Mouse (Mus musculus) right cerebral cortex, adult 2 months (tissue): ENCODE measurements at regions not wholly inside any gene's neighbourhood (a gene's known extent, or its start where the extent isn't known, plus 50 kb on each side); places are given as distances from the start of the nearest gene placed in this dataset.

Experiments used
- DNase-seq, 2 experiments: peaks; one replicate each; pipeline ENCODE4 v3.0.0; 2021 to 2022; ENCODE audit warnings: low spot score in 2 of 2

DNA sequence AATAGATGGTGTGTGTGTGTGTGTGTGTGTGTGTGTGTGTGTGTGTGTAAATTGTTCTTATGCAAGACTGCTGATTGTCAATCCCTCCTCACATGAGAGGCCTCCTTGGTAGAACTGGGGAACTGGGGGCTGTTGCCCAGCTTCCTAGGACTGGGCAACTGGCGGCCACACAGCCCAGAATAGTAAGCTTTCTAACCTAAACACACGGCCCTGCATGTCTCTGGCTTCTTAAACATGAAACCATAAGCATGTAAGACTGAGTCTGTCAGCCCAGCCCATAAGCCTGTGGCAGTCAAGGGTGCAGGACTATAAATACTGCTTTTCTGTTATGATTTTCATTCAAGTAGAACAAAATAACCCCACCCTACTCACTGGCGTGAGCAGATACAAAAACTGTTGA is 60.7 kb downstream of the Ifng start:
- no peak for DNase-seq

DNA sequence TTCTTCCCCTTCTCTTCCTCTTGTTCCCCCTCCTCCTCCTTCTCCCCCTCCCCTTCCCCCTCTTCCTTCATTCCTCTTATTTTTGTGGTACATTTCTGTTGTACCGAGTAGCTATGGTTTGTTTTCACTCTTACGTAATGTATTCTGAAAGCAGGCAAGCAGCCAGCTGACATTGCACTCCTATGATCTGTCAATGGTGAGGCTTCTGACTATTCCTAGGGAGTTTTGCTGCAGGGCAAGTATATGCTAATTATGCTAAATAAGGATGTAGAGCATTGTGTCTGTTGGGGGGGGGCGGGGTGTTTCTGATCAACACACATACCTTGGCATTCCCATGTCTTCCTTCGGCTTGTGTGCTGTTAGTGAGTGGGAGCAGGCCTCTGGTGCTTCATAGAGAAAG is 64.0 kb downstream of the Ifng start:
- DNase-seq: no peak

DNA sequence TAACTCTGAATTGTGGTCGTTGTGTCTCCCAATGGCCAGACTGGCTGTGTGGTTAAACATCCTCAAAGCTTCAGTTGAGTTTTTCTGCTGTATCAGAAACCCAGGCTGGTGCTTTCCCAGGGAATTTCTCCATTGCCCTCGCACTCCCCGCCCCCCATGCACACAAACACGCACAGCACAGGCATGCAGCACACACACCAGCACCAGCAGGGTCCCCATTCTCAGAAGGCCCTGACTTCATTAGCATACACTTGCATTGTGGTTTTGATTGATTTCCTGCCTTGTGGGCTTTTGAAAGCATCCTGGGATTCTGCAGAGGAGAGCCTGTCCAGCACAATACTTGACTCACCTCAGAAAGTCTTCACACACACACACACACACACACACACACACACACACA is 65.3 kb downstream of the Ifng start:
- no peak for DNase-seq

DNA sequence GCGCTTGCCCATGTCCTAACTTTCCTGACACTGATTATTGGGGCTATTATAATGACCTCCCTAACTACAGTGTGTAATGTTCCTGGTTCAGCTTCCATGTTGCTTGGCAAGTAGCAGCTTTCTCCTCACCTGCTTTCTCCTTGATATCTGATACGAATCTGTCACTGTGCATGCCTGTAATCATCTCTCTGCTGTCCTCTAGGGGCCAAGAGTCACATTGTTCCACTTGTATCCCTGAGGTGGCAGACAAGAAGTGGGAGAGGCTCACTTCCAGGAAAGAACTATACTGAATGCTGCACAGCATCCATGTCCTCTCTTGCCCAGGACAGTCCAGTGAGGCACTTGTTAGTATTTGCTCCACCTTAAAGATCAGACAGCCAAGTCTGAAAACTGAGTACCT is 66.8 kb downstream of the Ifng start:
- DNase-seq: peak; percentile 28 to 35

DNA sequence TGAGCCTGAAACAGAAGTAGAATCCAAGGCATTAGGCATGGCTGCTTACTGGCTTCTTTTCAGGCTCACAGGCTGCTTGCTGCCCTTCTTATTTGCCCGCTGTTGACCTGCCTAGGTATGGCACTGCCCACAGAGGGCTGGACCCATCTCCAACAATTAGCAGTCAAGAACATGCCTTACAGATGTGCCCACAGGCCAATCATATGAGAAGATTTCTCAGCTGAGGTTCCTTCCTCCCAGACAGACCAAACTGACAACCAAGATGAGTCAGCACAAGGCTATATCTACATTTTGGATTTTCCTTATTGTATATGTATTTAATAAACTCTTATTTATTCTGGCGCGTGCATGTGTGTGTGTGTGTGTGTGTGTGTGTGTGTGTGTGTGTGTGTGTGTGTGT is 76.0 kb downstream of the Ifng start:
- DNase-seq: no peak

DNA sequence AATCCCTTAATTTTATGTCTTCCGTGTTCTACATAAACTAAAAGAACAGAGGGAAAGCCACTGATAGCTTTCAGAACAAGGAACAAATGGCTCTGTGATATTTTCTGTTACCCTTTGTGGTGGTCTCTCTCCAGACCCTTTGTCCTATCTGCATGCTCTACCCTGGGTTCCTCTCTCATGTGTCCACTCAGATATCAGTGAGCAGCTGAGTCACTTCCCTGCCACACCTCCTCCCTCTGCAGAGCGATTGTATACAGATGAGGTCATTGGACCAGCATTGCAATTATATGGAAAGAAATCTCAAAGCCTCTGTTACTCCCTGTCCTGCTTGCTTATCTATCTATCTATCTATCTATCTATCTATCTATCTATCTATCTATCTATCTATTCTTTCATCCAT is 77.1 kb downstream of the Ifng start:
- no peak for DNase-seq

DNA sequence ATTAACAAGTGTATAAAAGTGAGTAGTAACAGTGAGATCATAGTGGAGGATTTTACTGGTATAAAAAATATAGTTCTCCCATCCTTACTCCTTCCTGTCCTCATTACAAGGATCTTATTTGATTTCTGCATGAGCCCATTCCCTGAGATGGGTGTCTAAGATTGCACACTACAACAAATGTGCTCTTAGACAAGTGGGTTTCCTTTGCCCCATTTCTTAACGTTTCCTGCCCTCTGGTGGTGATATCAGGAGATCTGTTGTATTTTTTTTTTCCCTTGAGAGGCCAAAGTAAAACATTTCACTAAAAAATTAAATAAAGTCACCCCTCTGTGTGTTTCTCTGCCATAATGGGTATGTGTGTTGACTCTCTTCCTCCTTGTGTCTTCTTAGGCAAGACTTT is 105.1 kb downstream of the Ifng start:
- DNase-seq: peak in 1 of 2 experiments; percentile 39

DNA sequence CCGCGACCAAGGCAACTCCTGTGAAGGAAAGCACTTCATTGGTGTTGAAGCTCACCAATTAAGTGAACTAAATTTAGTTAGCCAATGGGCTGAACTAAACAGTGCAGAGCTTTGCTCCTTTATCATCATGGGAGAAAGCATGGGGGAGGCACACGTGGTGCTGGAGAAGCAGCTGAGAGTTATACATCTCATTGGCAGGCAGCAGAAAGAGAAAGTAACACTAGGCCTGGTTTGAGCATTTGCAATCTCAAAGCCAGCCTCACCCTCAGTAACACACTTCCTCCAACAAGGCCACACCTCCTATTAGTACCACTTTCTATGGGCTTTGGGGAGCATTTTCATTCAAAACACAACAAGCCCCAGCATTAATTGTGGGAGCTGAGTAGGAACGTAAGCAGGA is 109.4 kb downstream of the Ifng start:
- no peak for DNase-seq

DNA sequence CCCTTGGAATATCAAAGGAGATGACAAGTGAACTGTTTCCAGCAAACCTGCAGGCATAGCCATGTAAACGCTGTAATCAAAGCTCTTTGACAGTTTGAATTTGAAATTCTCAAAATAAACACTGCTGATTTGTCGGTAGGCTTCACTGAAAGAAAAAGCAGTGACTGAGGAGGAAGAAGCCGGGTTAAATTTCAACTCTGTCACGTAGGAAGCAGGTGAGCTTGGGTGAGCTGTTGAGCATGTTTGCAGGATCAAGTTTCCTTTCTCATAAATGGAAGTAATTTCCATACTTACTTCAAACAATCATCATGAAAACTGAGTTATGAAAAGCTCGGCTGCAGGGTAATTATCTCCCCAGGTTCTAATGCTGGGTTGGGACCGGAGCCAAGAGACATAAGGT is 118.0 kb downstream of the Ifng start:
- DNase-seq: no peak

DNA sequence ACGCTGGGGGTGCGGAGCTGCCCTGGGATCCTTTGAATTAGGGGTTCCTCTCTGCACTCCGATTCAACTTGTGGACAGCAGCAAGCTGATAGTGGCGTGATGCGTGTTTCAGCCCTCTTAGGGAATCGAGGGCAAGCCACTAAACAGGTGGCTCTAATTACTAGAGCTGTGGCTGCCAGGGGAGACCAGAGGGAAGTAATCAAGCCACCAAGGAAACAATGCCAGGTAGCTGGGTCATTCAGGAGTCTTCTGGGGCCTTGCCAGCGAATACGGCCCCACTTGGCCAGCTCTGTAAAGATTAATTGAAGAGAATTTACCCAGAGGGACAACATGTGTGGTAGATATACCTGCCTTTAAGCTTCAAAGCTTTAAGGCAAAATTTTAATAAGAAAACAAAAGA is 123.2 kb downstream of the Ifng start:
- no peak for DNase-seq

DNA sequence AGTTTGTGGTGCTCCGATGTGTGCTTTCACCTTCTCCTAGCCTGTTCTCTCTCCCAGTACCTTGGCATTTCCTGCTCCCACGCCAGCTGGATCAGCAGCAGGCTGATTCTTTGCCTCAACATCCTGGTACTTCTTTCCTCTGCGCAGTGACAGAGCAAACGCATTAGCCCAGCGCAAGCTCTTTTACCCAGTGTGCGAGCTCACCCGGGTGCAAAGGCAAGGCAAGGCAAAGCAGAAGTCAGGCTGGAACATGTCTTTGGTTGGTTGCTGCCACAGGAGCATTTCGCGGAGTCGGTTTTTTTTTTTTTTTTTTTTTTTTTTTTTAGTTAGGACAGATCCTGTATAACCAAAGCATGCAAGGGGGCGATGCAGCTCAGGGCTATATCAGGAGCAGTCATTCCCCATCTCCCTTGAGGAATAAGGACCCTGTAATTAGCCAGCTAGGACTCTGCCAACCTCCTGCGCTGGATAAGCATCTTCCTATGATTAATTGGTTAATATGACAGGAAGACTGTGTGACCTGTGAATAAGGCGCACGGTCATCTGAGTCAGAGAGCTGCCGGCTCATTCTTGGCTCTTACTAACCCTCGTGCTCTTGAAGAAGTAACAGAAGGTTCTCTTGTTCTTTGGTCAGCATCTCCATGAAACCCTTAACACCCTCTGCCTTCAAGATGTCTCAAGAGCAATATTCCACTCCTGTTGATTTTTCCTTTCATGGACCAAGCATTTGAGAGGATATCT is 123.9 kb downstream of the Ifng start:
- peak in 1 of 2 experiments; percentile 12 for DNase-seq

DNA sequence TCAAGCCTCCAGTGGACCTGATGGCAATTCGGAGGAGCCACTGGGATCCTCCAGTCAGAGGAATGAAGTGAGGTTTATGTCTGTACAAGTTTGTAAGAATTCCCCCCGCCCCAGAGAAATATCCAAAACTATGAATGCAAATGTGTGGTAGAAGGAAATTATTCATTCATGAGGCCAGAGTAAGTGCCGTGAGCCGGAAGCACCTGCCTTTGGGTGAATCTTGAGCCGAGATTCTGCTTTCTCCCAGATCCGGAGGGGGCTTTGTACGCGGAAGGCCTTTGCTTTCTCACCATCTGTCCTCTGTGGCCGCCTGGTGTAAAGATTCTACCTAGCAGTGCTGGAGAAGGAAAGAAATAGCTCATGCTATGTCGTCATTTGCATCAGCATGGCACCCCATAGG is 127.8 kb downstream of the Ifng start:
- no peak for DNase-seq

DNA sequence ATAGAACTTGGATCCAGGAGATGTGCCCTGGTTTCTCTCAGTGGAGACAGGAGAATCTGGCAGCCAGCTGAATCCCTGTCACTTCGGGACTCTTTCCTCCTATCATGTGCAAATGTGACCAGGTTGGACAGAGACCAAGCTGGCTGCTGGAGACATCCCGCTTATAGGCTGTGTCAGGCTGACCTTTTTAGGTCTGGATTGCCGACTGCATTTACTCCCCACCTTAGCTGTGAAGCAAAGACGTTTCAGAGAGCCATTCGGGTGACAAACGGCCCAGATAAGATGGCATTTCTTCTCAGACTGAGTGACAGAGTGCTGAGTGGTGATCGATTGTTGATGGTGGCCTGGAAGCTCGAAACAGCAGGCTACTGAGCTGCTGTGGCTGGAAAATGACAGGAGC is 128.6 kb downstream of the Ifng start:
- DNase-seq: no peak

DNA sequence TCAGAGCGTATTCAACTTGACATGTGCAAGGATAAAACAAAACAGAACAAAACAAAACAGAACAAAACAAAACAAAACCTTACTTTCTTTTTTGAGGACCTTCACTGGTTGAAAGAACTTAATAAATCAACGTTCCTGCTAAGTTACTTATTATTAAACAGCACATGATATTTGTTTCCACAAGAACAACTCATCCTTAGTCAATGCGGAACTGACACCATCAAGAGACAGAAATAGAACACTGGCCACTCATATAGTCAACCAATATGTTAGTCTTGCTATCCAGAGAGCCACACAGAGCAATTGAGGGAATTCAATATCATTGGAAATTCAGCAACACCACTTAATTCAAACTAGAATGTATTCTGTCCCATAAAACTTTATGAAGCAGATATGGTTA is 132.4 kb downstream of the Ifng start:
- DNase-seq: no peak

DNA sequence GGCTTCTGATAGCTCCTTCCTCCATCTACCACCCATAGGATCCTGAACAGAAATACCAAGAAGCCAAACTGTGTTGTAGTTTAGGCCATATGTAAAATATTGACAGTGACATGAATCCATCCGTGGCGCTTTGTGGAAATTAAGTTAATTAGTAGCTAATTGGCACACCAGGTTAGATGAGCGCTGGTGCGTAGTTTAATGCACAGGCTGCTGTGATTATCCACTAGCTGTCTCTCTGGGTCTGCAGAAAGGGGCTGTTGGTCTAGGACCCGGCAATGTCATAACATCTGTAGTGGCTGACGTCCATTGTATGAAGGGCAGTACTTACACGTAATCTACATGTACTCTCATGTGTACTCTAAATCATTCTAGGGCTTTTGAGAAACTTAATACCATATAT is 134.7 kb downstream of the Ifng start:
- DNase-seq: no peak

DNA sequence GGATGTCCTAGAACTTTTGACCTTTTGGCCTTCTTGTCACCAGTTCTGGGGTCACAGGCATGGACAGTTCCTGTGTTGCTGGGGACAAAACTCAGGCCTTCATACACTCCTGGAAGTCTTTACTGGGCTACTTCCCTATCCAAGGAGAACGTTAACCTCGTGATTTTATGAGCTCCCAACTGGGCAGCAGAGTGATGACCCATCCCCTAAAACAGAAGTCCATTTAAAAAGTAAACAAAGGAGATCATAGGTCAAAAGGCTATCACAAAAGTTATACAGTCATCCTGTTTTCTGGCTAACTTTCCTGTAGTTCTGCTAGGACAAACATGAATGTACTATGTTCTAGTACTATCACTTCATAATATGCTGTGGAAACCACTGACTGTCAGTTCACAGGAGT is 140.5 kb downstream of the Ifng start:
- DNase-seq: no peak

DNA sequence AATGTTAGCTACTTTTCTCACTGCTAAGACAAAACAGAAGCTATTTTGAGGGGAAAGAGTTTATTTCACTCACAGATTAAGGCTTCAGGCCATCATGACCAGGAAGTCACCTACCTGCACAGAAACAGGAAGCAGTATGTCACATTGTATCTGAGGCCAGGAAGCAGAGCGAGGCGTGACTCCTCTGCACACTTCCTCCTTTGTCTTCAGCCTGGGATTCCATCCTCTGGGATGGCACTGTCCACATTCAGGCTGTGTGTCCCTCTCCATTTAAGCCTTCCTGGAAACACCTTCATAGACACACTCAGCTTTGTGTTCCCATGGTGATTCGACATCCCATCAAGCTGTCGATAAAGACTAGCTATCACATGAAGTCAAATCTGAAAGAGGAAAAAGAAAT is 145.0 kb downstream of the Ifng start:
- no peak for DNase-seq

DNA sequence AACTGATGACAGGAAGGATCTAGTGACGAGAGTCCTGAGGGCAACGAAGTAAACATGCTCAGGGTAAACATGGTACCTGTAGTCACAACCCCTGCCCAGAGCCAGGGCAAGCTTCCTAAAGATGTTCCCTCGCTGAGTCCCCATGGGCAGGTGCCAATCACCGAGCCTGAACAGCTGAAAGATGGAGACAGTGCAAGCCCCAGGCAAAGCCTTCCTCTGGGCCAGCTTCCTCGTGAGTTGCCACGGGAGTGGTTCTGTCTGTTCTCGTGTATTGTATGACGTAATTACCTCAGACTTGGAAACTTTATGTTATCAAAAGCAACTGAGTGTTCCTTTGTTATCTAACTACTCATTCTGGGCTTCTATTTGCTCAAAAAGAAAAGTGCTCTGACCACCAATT is 147.4 kb downstream of the Ifng start:
- DNase-seq: no peak

DNA sequence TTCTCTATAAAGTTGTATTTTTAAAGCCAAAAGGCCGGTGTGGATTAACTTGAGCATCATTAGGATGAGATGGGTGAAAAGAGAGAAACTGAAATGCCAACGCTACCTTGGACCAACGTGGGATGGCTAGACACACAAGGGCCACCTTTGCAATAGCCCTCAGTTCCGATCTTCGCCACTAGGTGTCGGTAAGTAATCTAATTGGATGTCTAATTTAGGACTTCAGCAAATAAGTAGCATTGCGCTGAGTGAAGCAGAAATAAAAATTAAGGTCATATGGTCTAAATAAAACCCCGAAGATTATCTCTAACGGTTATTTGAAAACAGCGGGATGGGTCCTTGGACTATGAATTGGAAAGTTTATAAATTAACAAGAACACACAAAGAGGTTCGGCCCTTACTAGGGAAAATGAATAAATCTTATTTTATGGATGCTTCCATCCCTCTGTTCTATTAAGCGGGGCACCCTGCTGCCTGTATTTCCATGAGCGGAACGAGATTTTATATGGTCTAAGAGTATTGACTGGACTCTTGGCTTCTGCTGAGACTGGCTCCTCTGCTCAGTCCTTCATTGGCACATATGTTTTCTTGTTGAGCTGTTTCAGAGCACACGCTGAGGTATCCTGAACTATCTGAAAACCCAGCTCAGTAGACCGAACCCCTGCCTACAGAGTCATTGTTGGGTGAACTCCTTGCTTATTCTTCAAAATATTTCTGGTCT is 152.0 kb downstream of the Ifng start:
- DNase-seq: peak; percentile 94 to 95

DNA sequence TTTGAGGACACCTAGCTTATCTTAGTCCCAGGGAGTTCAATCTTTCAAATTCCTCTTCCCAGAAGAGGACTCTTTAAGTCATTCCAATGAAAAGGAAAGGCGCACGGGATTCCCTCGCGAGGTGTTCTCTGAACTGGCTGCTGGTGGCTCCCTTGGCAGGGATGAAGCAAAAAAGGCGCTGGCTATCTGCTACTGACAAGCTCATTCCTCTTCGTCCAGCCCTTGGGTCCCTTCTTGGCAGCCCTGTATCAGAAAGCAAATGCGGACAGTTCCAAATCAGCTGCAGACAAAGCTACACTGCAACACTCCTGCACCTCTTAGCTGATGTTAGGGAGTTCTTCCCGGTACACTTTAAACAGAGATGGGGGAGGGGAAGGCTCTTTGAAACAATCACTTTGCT is 155.4 kb downstream of the Ifng start:
- DNase-seq: no peak

DNA sequence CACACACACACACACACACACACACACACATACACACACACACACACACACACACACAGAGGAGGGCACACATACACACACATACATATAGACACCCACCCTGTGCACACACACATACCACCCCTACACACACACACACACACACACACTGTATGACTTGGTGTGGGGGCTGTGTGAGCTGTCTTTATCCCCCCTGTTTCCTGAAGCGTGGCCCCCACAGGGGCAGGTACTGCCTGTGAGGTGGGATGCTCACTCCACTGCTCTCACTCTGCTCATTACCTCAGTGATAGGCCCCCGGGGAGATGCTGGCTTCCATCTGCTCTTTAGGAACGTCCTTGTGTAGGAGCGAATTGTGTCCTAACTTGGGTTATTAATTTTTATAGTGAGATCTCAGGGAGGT is 157.7 kb downstream of the Ifng start:
- DNase-seq: no peak

DNA sequence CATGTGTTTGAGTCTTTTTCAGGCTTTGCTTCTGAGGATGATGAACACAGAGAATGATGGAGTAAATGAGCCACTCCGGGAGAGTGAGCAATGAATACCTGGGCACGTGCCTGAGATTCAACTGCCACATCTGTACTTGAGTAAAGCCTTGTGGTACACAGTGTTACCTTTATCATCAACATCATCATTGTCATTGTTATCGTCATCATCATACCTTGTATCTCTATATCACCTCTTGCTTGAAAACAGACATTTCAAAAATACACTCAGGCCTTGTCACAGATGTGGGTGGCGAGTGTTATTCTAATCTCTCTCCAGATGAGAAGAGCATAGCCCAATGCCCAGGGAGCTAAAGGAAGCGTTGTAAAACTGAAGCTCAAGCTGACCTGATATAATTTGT is 158.4 kb downstream of the Ifng start:
- DNase-seq: no peak

DNA sequence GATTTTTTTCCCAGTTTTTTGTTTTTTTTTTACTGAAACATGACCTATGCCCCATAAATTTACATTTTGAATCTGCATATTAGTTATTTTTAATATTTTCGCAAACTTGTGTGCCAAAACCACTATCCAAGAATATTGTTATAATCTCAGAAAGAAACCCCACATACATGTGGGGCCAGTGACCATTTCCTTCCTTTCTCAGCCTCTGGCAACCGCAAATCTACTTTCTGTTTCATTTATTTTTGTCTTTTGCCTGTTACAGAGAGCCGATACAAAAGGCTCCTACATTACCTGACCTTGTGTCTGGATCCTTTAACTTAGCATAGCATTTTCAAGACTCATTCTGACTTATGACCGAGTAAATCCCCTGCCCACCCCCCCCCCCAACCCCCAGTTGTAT is 158.8 kb downstream of the Ifng start:
- DNase-seq: no peak

DNA sequence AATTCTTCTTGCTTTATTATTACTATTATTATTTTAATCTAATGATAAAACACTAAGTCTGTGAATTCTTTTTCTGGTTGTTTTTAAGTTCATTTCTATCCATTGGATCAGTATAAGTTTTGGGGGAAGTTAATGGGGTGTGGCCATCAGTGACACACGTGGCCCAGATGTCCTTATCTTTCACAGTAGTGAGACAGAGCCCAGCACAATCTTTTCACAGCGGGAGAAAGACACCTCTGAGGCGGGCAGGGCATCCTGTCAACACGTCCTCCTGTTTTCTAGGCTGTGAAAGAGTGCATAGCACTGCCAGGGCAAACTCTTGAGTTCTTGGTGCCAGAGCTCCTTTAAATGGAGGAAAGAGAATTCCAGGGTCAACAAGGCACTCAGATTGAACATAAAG is 162.1 kb downstream of the Ifng start:
- no peak for DNase-seq
